Mouse (Mus musculus): ENCODE measurements around the gene Fam72a.

The Fam72a gene

GRCm38 (mm10) chr1:131578943-131579680, 51.4 kb downstream of the Fam72a start:
- no peak for DNase-seq (ENCODE audit: extremely low read depth, low read depth, low spot score)

- DNase-seq (ENCODE audit: extremely low read depth, low read depth, low spot score) = no peak
These were observed 52.7 kb downstream of the Fam72a start for GRCm38 (mm10) chr1:131580389-131580788.

- no peak for DNase-seq (ENCODE audit: extremely low read depth, low read depth, low spot score)
These were observed 55.9 kb downstream of the Fam72a start for GRCm38 (mm10) chr1:131583598-131583997.

- DNase-seq (ENCODE audit: extremely low read depth, low read depth, low spot score) = no peak
These were observed 59.1 kb downstream of the Fam72a start for GRCm38 (mm10) chr1:131586836-131587235.
